Mouse (Mus musculus) midbrain, embryonic 16.5 days (tissue): ENCODE data around the gene Slc35e2. TPM values are rescaled to one million over a fixed set of nuclear protein-coding genes. Genes with fewer than 3 reads are reported as not detected.
"Not testable (repeated sequence)": the region's sequence is repeated elsewhere in the genome, so short reads cannot be mapped to it uniquely, and the experiment has no call there.

Experiments
- ATAC-seq: fragments of 200-750 bp; cut with Nextera tagmentation; 2 replicates; pipeline ENCODE4 v1.8.0; 2017; ENCODE audit warnings: moderate TSS enrichment
- H3K27ac ChIP-seq: fragments of 300-500 bp; sonication (generic); 2 replicates; pipeline ENCODE4 v1.5.1; 2014; ENCODE audit warnings: mild to moderate bottlenecking, low read length, mixed read lengths
- H3K27me3 ChIP-seq: fragments of 300-500 bp; sonication (generic); 2 replicates; pipeline ENCODE4 v1.6.1; 2014; ENCODE audit warnings: low read depth, low read length, mixed read lengths; ENCODE audit not compliant: control insufficient read depth, insufficient read depth
- H3K36me3 ChIP-seq: fragments of 300-500 bp; sonication (generic); 2 replicates; pipeline ENCODE4 v1.6.1; 2014; ENCODE audit warnings: mild to moderate bottlenecking, low read length, moderate library complexity, mixed read lengths; ENCODE audit not compliant: control insufficient read depth, insufficient read depth
- H3K4me1 ChIP-seq: fragments of 300-500 bp; sonication (generic); 2 replicates; pipeline ENCODE4 v1.6.1; 2014; ENCODE audit warnings: mild to moderate bottlenecking, low read length, mixed read lengths; ENCODE audit not compliant: control insufficient read depth, insufficient read depth
- H3K4me2 ChIP-seq: fragments of 300-500 bp; sonication (generic); 2 replicates; pipeline ENCODE4 v1.6.1; 2014; ENCODE audit warnings: mild to moderate bottlenecking, low read length, mixed read lengths
- H3K4me3 ChIP-seq: fragments of 300-500 bp; sonication (generic); 2 replicates; pipeline ENCODE4 v1.5.1; 2014; ENCODE audit warnings: low read depth, mild to moderate bottlenecking, low read length, moderate library complexity, mixed read lengths
- H3K9ac ChIP-seq: fragments of 300-500 bp; sonication (generic); 2 replicates; pipeline ENCODE4 v1.6.1; 2014; ENCODE audit warnings: low read depth, low read length, mixed read lengths
- H3K9me3 ChIP-seq: fragments of 300-500 bp; sonication (generic); replicated peaks from 2 replicates; pipeline ENCODE4 v1.6.1; 2014; ENCODE audit warnings: mild to moderate bottlenecking, low read length, mixed read lengths; ENCODE audit not compliant: control insufficient read depth, poor library complexity, severe bottlenecking
- WGBS: fragments of 180-500 bp; shearing (Covaris S2); extraction: QIAGEN DNeasy Blood & Tissue Kit; methylation state at CpG from one replicate; pipeline ENCODE4 v1.1.7; 2014; 5-methylcytosine and 5-hydroxymethylcytosine counted together
- polyA plus RNA-seq: library from polyadenylated mRNA; unstranded; fragments of >200 nt; fragmentation: Nextera tagmentation; extraction: Ambion mirVana; gene quantifications from 2 replicates; pipeline ENCODE4 v1.2.1, GENCODE M21; 2015

The Slc35e2 gene
- polyA plus RNA-seq, 1 experiment from 2014 or later: 15.5 TPM

- peaks cover 10% of the 10 kb centered on the region for H3K36me3 ChIP-seq
- WGBS: 0% methylated on average over 68 of the region's 69 CpGs
- H3K4me1 ChIP-seq: peaks cover 14% of the 10 kb centered on the region
- H3K27me3 ChIP-seq: no peaks in the 10 kb centered on the region
- H3K9me3 ChIP-seq: no peaks in the 10 kb centered on the region
- peak overlapping the region; percentile 85 for H3K4me3 ChIP-seq
- H3K9ac ChIP-seq: peak overlapping the region; percentile 86
- peak; percentile 97 for ATAC-seq
- H3K4me2 ChIP-seq: peak overlapping the region; percentile 88
- H3K27ac ChIP-seq: peak overlapping the region; percentile 90
Observed at GRCm38 (mm10) chr4:155563400-155564231, 37.6 kb upstream of the Slc35e2 start.

- Histone ChIP-seq H3K4me3 (peak overlapping the region; percentile 85), H3K36me3 (peaks cover 9% of the 10 kb centered on the region), H3K4me2 (peak overlapping the region; percentile 88), H3K27ac (peak overlapping the region; percentile 90), H3K27me3 (no peaks in the 10 kb centered on the region), H3K9ac (peak overlapping the region; percentile 86), H3K4me1 (peaks cover 14% of the 10 kb centered on the region), H3K9me3 (no peaks in the 10 kb centered on the region)
- ATAC-seq: no peak
- WGBS: 19% methylated on average over 20 of the region's 20 CpGs
Observed at GRCm38 (mm10) chr4:155564315-155565069, 36.7 kb upstream of the Slc35e2 start.

GRCm38 (mm10) chr4:155566555-155566954 lies 34.7 kb upstream of the Slc35e2 start:
- no peak overlapping the region for H3K4me2 ChIP-seq
- H3K27ac ChIP-seq: no peak overlapping the region
- H3K9me3 ChIP-seq: no peaks in the 10 kb centered on the region
- no peak overlapping the region for H3K9ac ChIP-seq
- no peak overlapping the region for H3K4me3 ChIP-seq
- WGBS: 85% methylated on average over 8 of the region's 8 CpGs
- H3K36me3 ChIP-seq: no peaks in the 10 kb centered on the region
- ATAC-seq: no peak
- H3K27me3 ChIP-seq: no peaks in the 10 kb centered on the region
- peaks cover 14% of the 10 kb centered on the region for H3K4me1 ChIP-seq

GRCm38 (mm10) chr4:155568170-155568569 lies 33.0 kb upstream of the Slc35e2 start:
- Histone ChIP-seq H3K36me3 (no peaks in the 10 kb centered on the region), H3K27ac (no peak overlapping the region), H3K27me3 (no peaks in the 10 kb centered on the region), H3K9me3 (no peaks in the 10 kb centered on the region), H3K4me3 (no peak overlapping the region), H3K4me2 (no peak overlapping the region), H3K4me1 (peaks cover 14% of the 10 kb centered on the region), H3K9ac (no peak overlapping the region)
- WGBS: 46% methylated on average over 2 of the region's 2 CpGs
- no peak for ATAC-seq

GRCm38 (mm10) chr4:155568632-155569370 lies 32.4 kb upstream of the Slc35e2 start:
- Histone ChIP-seq H3K4me2 (no peak overlapping the region), H3K27ac (no peak overlapping the region), H3K4me1 (peaks cover 14% of the 10 kb centered on the region), H3K36me3 (no peaks in the 10 kb centered on the region), H3K4me3 (no peak overlapping the region), H3K27me3 (no peaks in the 10 kb centered on the region), H3K9ac (no peak overlapping the region), H3K9me3 (no peaks in the 10 kb centered on the region)
- no peak for ATAC-seq
- 92% methylated on average over 7 of the region's 7 CpGs for WGBS

- H3K4me1 ChIP-seq: peaks cover 8% of the 10 kb centered on the region
- H3K4me2 ChIP-seq: no peak overlapping the region
- no peak for ATAC-seq
- no peaks in the 10 kb centered on the region for H3K36me3 ChIP-seq
- H3K4me3 ChIP-seq: no peak overlapping the region
- no peaks in the 10 kb centered on the region for H3K9me3 ChIP-seq
- no peak overlapping the region for H3K27ac ChIP-seq
- no peak overlapping the region for H3K9ac ChIP-seq
- no peaks in the 10 kb centered on the region for H3K27me3 ChIP-seq
- WGBS: 95% methylated on average over 6 of the region's 6 CpGs
Observed at GRCm38 (mm10) chr4:155569818-155570217, 31.4 kb upstream of the Slc35e2 start.

- H3K4me2 ChIP-seq, H3K27me3 ChIP-seq, H3K9me3 ChIP-seq, H3K36me3 ChIP-seq, H3K27ac ChIP-seq, H3K9ac ChIP-seq, ATAC-seq, H3K4me1 ChIP-seq, H3K4me3 ChIP-seq: not testable (repeated sequence)
- WGBS: 99% methylated on average over 11 of the region's 11 CpGs
Observed at GRCm38 (mm10) chr4:155570315-155570714, 30.9 kb upstream of the Slc35e2 start.

GRCm38 (mm10) chr4:155571442-155571841 lies 29.8 kb upstream of the Slc35e2 start:
- H3K27me3 ChIP-seq: no peaks in the 10 kb centered on the region
- H3K27ac ChIP-seq: no peak overlapping the region
- no peak overlapping the region for H3K9ac ChIP-seq
- H3K4me2 ChIP-seq: no peak overlapping the region
- H3K4me1 ChIP-seq: no peaks in the 10 kb centered on the region
- H3K9me3 ChIP-seq: no peaks in the 10 kb centered on the region
- no peak overlapping the region for H3K4me3 ChIP-seq
- ATAC-seq: no peak
- no peaks in the 10 kb centered on the region for H3K36me3 ChIP-seq
- WGBS: 76% methylated on average over 2 of the region's 2 CpGs
